Mouse (Mus musculus) v-Abl transformed pro-B cells (cell line): ENCODE data around the gene Arhgap22.

Experiments used
- in situ Hi-C, 2 experiments: fragments of 400-800 bp; cut with MboI; formaldehyde crosslinking; loops; one replicate each; pipeline ENCODE4 v1.15.1; 2025; ENCODE audit not compliant: unreplicated experiment in 2 of 2

Arhgap22 gene

GRCm38 (mm10) chr14:33319541-33320521, 106.0 kb downstream of the Arhgap22 start:
- in situ Hi-C loops: loop anchor here in 1 of 2 experiments (25.0 kb wide), 3 partner anchors 558 to 1242 kb away; no protein-coding TSS in a partner anchor

DNA sequence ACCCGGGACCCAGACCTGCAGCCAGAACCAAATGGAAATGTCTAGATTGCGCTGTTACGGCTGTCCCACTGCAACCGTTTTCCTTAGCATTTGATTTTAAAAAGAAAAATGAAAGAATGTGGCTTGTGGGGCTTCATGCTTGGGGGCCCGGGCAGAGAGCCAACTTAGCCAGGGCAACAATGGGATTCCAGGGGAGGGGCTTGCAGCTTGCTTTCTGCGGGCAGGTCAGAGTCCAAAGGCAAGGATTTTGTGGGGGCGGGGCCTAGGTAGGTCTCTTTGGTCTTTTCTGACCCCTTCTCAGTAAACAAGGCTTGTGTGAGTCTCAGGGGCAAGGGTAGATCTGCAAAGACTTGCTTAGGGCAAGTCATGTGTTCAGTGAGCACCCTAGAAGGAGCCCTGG, 107.0 kb downstream of the Arhgap22 start:
- in situ Hi-C loops: loop anchor here in 1 of 2 experiments (25.0 kb wide), 3 partner anchors 559 to 1241 kb away; no protein-coding TSS in a partner anchor

DNA sequence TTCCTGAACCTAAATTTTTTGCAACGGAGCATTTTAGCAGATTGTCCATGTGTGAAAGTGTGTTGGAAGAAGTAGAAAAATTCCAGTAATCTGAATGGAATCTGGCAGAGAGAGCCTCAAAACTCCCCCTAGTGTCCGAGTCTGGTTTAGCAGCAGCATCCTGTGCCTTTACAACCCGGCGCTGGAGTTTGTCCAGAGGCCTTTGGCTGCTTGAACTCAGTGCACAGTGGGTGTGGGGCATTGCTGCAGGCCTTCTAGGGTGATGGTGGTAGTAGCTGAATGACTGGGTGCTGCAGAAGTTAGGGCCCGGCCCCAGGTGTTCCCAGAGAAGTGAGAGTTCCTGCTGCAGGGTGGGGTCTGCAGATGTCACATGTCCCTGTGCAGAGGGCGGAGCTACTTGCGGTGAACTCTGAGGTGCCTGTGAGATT, 108.8 kb downstream of the Arhgap22 start:
- in situ Hi-C loops: loop anchor here in 1 of 2 experiments (25.0 kb wide), 3 partner anchors 560 to 1240 kb away; no protein-coding TSS in a partner anchor

GRCm38 (mm10) chr14:33324556-33324955, 110.7 kb downstream of the Arhgap22 start:
- in situ Hi-C loops: loop anchor here in 1 of 2 experiments (25.0 kb wide), 3 partner anchors 562 to 1238 kb away; no protein-coding TSS in a partner anchor

- in situ Hi-C loops: no loop called here
Observed at GRCm38 (mm10) chr14:33328369-33328768, 114.5 kb downstream of the Arhgap22 start.

DNA sequence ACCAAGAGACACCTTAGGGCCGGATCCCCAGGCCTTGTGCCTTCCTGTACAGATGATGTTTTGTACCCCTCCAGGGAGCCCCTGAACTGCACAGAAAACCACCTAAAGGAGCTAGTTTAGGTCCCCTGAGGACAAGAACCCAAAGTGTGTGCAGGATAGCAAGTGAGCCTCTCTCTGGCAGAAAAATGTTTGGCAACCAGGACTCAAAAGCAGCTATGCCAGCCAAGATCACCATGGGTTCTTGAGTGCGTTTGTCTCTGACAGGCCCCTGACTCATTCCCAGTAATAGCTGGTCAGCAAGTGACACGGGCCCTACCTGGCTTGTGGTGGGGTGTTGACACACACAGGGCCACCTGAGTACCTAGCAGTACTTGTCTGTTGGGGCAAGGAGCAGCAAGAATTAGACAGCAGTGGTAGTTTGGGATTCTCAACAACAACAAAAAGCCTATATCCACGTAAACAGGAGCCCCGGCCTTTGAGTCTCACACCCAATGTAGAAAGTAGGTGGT, 115.5 kb downstream of the Arhgap22 start:
- in situ Hi-C loops: no loop called here

GRCm38 (mm10) chr14:33330986-33331385, 117.2 kb downstream of the Arhgap22 start:
- in situ Hi-C loops: no loop called here

DNA sequence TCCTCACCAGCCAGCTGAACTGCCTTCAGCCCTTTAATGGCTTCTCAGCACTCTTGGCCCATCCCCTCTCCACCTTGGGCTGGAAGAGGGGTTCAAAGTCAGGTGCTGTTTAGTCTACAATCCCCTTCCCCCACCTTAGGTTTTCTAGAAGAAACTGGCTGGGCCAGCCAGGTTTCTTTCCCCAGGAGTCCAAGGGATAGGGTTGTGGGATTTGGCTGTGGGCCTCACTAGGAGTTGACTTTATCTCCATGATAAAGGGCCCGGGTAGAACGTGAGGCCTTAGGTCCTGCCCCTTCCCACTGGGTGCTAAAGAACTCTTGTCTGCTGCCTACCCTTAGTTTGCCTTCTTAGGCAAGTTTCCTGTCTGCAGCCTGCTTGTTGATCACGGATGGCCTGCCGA, 117.8 kb downstream of the Arhgap22 start:
- in situ Hi-C loops: no loop called here

GRCm38 (mm10) chr14:33333833-33334232, 120.0 kb downstream of the Arhgap22 start:
- in situ Hi-C loops: no loop called here

DNA sequence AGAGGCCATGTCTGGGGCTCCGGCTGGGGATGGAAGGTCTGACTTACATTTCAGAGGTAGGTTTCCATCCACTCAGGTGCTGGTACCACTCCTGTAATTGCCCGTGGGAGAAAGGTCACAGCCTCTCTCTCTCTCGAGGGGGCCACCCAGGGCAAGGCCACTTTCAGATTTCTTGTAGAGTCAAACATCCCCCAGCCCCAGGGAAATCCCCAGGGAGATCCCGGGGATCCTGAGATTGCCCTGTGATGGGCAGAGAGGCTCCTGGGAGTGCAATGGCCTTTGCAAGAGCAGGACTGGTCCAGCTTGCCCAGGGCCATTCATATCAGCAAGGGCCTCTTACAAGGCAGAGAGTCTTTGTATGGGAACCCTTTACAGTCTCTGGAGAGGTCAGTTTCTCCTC, 120.6 kb downstream of the Arhgap22 start:
- in situ Hi-C loops: no loop called here

- in situ Hi-C loops: no loop called here
Observed at GRCm38 (mm10) chr14:33335733-33336132, 121.9 kb downstream of the Arhgap22 start.

GRCm38 (mm10) chr14:33338684-33339083, 124.9 kb downstream of the Arhgap22 start:
- in situ Hi-C loops: no loop called here

- in situ Hi-C loops: no loop called here
Observed at GRCm38 (mm10) chr14:33343131-33343725, 129.4 kb downstream of the Arhgap22 start.

- in situ Hi-C loops: no loop called here
Observed at GRCm38 (mm10) chr14:33346546-33346945, 132.7 kb downstream of the Arhgap22 start.

DNA sequence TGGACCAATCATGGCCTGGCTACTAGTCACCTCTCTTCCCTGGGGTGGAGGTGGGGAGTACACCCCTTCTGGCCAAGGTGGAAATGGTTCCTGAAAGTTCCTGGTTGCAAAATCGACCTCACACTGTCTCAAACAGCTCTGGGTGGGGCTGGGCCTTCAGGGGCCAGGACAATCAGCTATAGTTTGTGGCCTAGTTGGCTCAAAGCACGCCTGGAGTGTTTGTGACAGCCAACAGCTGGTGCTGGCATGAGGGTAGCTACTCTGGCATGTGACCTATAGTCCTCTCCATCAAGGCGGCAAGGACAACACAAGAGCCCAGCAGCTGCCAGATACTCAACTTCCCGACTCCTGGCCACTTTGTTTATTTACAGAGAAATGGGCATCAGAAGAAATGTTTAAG, 133.9 kb downstream of the Arhgap22 start:
- in situ Hi-C loops: no loop called here

DNA sequence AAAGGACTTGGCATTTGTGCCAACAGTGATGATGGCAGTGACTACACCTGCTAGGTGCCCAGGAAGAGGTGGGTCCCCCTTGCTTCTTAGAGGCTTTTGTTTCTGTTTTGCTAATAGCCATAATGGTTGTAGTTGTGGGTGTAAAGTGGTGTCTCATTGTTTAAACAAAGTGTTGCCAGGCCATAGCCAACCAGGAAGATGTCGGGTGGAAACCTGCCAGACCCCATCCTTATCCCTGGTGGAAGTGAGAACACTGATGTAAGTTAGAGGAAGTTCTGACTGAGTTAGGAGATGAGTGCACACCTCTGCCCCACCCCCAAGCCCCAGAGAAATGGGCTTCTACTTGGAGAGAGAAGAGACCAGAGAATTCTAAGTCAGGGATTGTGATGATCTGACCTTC, 134.3 kb downstream of the Arhgap22 start:
- in situ Hi-C loops: no loop called here

- in situ Hi-C loops: no loop called here
Observed at GRCm38 (mm10) chr14:33351019-33351418, 137.2 kb downstream of the Arhgap22 start.

DNA sequence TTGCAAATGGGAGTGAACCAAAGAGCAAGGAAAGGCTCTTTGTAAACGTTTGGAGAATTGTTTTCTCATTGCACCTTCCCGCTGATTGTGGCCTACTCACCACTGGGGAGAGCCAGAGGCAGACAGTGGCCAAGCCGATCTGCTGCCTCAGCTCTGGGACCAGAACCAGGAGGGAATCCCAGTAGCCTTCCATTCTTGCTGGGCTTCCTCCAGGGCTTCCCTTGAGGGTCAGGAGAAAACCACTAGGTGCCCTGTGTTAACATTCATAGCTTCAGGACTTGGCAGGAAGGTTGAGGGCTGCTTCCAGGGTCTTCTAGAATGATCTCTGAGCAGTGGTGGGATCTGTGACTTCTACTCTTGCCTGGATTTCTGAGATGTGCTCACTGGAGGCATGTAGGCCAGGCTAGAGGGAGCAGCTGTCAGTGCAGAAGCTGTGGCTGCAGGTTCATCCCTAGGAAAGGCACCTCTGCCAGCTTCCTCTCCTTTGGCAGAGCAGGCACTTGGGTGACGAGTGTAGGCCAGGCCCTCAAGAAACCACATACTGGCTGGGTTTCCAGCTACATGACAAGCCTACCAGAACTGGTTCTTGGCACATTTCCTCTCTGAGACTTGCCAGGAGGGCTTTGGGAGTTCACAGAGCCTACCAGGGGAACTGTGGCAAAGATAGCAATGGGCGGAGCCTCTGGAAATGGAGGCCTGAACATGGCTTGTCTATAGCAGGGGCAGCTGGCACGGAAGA, 138.3 kb downstream of the Arhgap22 start:
- in situ Hi-C loops: no loop called here

DNA sequence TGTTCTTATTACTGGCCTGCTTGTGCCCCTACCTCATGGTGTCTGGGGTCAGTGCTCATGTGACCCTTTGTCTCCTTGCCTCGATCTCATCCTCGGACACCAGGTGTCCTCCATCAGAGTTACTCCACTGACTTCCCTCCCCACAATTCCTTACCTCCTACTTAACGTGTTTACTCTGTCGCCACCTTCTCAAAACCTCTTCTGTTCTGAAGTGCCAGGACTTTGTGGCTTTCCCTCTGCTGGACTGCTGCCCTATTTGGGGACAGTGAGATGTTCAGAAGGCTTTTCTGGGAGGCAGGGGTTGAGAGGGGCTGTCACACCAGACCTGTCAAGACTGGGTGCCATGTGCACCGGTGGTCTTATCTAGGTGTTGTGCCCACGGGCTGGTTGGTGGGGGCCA, 139.1 kb downstream of the Arhgap22 start:
- in situ Hi-C loops: no loop called here

- in situ Hi-C loops: no loop called here
Observed at GRCm38 (mm10) chr14:33355276-33355675, 141.4 kb downstream of the Arhgap22 start.
